Mouse (Mus musculus) CH12.LX (cell line): ENCODE data around the gene Slc25a38.

Source experiments
- EP300 ChIP-seq: IDR thresholded peaks from 2 replicates; pipeline ENCODE4 v1.6.1; 2011; ENCODE audit warnings: low read length, improper control_type of control experiment
- KAT2A ChIP-seq: IDR thresholded peaks from 2 replicates; pipeline ENCODE4 v1.6.1; 2012; ENCODE audit warnings: low read length, improper control_type of control experiment, inconsistent platforms; ENCODE audit not compliant: insufficient replicate concordance
- POLR2A ChIP-seq: IDR thresholded peaks from 2 replicates; pipeline ENCODE4 v1.6.1; 2011; ENCODE audit warnings: low read depth, mild to moderate bottlenecking, improper control_type of control experiment, low read length
- SMC3 ChIP-seq: IDR thresholded peaks from 2 replicates; pipeline ENCODE4 v1.6.1; 2011; ENCODE audit warnings: low read depth, low read length, improper control_type of control experiment
- TCF12 ChIP-seq: IDR thresholded peaks from 2 replicates; pipeline ENCODE4 v1.6.1; 2014; ENCODE audit warnings: low read depth, mild to moderate bottlenecking, inconsistent platforms, low read length, improper control_type of control experiment

DNA sequence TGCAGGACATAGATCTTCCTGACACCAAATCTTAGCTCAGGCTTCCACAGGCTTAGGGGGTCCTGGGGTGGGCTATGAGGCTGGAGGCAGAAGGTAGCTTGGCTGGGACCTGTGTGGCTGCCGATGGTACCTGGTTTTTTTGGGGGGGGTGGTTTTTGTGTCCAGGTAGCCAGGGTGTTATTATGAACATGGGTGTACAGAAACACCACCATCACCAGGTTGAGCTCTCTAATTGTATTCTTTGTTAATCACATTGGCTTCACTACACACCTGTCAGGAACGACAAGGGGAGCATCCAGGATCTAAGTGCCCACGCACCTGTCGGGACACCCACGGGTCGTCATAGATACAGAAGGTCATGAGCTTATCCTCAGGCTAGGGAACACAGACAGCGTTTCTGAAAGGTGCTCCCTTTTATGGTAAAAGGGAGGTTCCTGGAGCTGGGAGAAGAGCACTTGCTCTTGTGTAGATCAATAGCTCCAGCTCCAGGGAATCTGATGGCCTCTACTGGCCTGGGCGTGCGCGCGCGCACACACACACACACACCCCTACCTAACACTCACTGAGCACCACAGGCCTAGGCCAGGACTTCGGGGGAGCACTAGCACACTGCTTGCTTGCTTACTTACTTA, 24.5 kb downstream of the Slc25a38 start:
- TF ChIP-seq KAT2A (no peak), SMC3 (no peak), TCF12 (no peak), EP300 (no peak), POLR2A (peak; percentile 16; the same call in 1 of the 2 replicates)
